Mouse (Mus musculus): ENCODE results near the gene Hmgb1. TPM values are rescaled to one million over a fixed set of nuclear protein-coding genes. Genes with fewer than 3 reads are reported as not detected.

The Hmgb1 gene
- polyA plus RNA-seq, 1 experiment = 107 TPM

- Histone ChIP-seq H3K27ac (ENCODE audit: control insufficient read depth, insufficient read depth, low read length) (peak overlapping the region; percentile 99), H3K4me1 (replicated peaks; ENCODE audit: control insufficient read depth, insufficient read depth, low read length) (peaks cover 25% of the 10 kb centered on the region), H3K36me3 (ENCODE audit: control insufficient read depth, insufficient read depth, low read length) (no peaks in the 10 kb centered on the region), H3K4me3 (ENCODE audit: control insufficient read depth, insufficient read depth, low read length) (no peak overlapping the region), H3K27me3 (ENCODE audit: control insufficient read depth, insufficient read depth, low read length) (no peaks in the 10 kb centered on the region)
- TF ChIP-seq CTCF (IDR thresholded peaks at IDR 0.05; ENCODE audit: borderline replicate concordance, control insufficient read depth, extremely low read depth, insufficient read depth, low read length, poor library complexity) (no peak), POLR2A (IDR thresholded peaks at IDR 0.05; ENCODE audit: control insufficient read depth, extremely low read depth, insufficient read depth, low read length, poor library complexity) (no peak)
- WGBS = 74% methylated on average over 7 of the region's 7 CpGs
- no peak for DNase-seq
These were observed 66.3 kb downstream of the Hmgb1 start for GRCm38 (mm10) chr5:149117815-149118547.

GRCm38 (mm10) chr5:149114587-149114986 lies 69.7 kb downstream of the Hmgb1 start:
- H3K4me3 ChIP-seq (ENCODE audit: control insufficient read depth, insufficient read depth, low read length) = no peak overlapping the region
- no peak for DNase-seq
- H3K36me3 ChIP-seq (ENCODE audit: control insufficient read depth, insufficient read depth, low read length) = no peaks in the 10 kb centered on the region
- TF ChIP-seq POLR2A (IDR thresholded peaks at IDR 0.05; ENCODE audit: control insufficient read depth, extremely low read depth, insufficient read depth, low read length, poor library complexity) = no peak
- TF ChIP-seq CTCF (IDR thresholded peaks at IDR 0.05; ENCODE audit: borderline replicate concordance, control insufficient read depth, extremely low read depth, insufficient read depth, low read length, poor library complexity) = no peak
- peaks cover 20% of the 10 kb centered on the region for H3K4me1 ChIP-seq (replicated peaks; ENCODE audit: control insufficient read depth, insufficient read depth, low read length)
- no peaks in the 10 kb centered on the region for H3K27me3 ChIP-seq (ENCODE audit: control insufficient read depth, insufficient read depth, low read length)
- no peak overlapping the region for H3K27ac ChIP-seq (ENCODE audit: control insufficient read depth, insufficient read depth, low read length)
- WGBS = 94% methylated on average over 9 of the region's 9 CpGs

DNA sequence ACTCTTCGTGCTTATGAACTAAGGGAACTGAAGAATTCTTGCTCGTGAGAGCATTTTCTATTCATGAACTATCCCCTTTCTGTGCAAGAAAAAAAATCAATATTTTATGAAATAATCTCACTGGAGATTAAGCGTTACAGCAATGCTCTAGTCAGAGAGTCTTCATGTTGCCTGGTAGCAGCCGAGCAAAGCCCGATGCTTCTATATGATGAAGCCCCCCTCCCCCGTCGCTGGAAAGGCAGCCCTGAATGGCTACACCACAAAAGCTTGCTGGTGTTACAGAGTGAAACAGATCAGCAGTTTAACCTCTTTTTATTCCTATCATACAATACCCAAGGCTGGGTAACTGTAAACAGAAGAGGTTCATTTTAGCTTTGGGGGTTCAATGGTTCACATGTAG lies 70.3 kb downstream of the Hmgb1 start:
- H3K4me1 ChIP-seq (replicated peaks; ENCODE audit: control insufficient read depth, insufficient read depth, low read length) = peaks cover 21% of the 10 kb centered on the region
- WGBS = 93% methylated on average over 7 of the region's 7 CpGs

GRCm38 (mm10) chr5:149113439-149113838 lies 70.8 kb downstream of the Hmgb1 start:
- no peaks in the 10 kb centered on the region for H3K27me3 ChIP-seq (ENCODE audit: control insufficient read depth, insufficient read depth, low read length)
- WGBS = 91% methylated on average over 7 of the region's 7 CpGs
- H3K36me3 ChIP-seq (ENCODE audit: control insufficient read depth, insufficient read depth, low read length) = no peaks in the 10 kb centered on the region
- peaks cover 20% of the 10 kb centered on the region for H3K4me1 ChIP-seq (replicated peaks; ENCODE audit: control insufficient read depth, insufficient read depth, low read length)
- TF ChIP-seq CTCF (IDR thresholded peaks at IDR 0.05; ENCODE audit: borderline replicate concordance, control insufficient read depth, extremely low read depth, insufficient read depth, low read length, poor library complexity) (no peak), POLR2A (IDR thresholded peaks at IDR 0.05; ENCODE audit: control insufficient read depth, extremely low read depth, insufficient read depth, low read length, poor library complexity) (no peak)
- no peak for DNase-seq
- no peak overlapping the region for H3K4me3 ChIP-seq (ENCODE audit: control insufficient read depth, insufficient read depth, low read length)
- H3K27ac ChIP-seq (ENCODE audit: control insufficient read depth, insufficient read depth, low read length) = no peak overlapping the region

More for the DNA sequence above, 70.3 kb downstream of the Hmgb1 start:
- no peak for TF ChIP-seq POLR2A (IDR thresholded peaks at IDR 0.05; ENCODE audit: control insufficient read depth, extremely low read depth, insufficient read depth, low read length, poor library complexity)
- no peak for TF ChIP-seq CTCF (IDR thresholded peaks at IDR 0.05; ENCODE audit: borderline replicate concordance, control insufficient read depth, extremely low read depth, insufficient read depth, low read length, poor library complexity)
- Histone ChIP-seq H3K27ac (ENCODE audit: control insufficient read depth, insufficient read depth, low read length) (no peak overlapping the region), H3K27me3 (ENCODE audit: control insufficient read depth, insufficient read depth, low read length) (no peaks in the 10 kb centered on the region), H3K36me3 (ENCODE audit: control insufficient read depth, insufficient read depth, low read length) (no peaks in the 10 kb centered on the region), H3K4me3 (ENCODE audit: control insufficient read depth, insufficient read depth, low read length) (no peak overlapping the region)
- DNase-seq = no peak

- TF ChIP-seq CTCF (IDR thresholded peaks at IDR 0.05; ENCODE audit: borderline replicate concordance, control insufficient read depth, extremely low read depth, insufficient read depth, low read length, poor library complexity) (no peak), POLR2A (IDR thresholded peaks at IDR 0.05; ENCODE audit: control insufficient read depth, extremely low read depth, insufficient read depth, low read length, poor library complexity) (no peak)
- H3K4me1 ChIP-seq (replicated peaks; ENCODE audit: control insufficient read depth, insufficient read depth, low read length) = peaks cover 12% of the 10 kb centered on the region
- no peaks in the 10 kb centered on the region for H3K36me3 ChIP-seq (ENCODE audit: control insufficient read depth, insufficient read depth, low read length)
- H3K27ac ChIP-seq (ENCODE audit: control insufficient read depth, insufficient read depth, low read length) = no peak overlapping the region
- 96% methylated on average over 5 of the region's 5 CpGs for WGBS
- no peaks in the 10 kb centered on the region for H3K27me3 ChIP-seq (ENCODE audit: control insufficient read depth, insufficient read depth, low read length)
- no peak for DNase-seq
- H3K4me3 ChIP-seq (ENCODE audit: control insufficient read depth, insufficient read depth, low read length) = no peak overlapping the region
These were observed 71.7 kb downstream of the Hmgb1 start for GRCm38 (mm10) chr5:149112559-149112958.

DNA sequence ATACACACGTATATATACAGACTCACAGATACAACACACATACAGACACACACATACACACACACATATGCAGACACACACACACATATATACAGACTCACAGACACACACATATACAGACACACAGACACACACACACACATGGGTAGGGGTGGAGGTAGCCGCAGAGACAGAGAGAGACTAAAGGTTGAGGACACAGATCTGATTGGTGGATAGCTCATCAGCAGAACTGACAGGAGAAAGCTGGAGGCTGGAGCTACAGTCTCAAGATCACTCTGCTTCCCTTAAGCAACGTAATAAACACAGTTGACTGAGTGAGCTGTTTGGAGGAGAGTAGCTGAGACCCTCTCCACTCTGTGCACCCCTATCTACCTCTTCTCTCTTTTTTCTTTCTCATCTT lies 75.1 kb downstream of the Hmgb1 start:
- Histone ChIP-seq H3K4me1 (replicated peaks; ENCODE audit: control insufficient read depth, insufficient read depth, low read length) (peaks cover 20% of the 10 kb centered on the region; the same call in 1 of the 2 replicates), H3K4me3 (ENCODE audit: control insufficient read depth, insufficient read depth, low read length) (no peak overlapping the region), H3K36me3 (ENCODE audit: control insufficient read depth, insufficient read depth, low read length) (no peaks in the 10 kb centered on the region), H3K27me3 (ENCODE audit: control insufficient read depth, insufficient read depth, low read length) (no peaks in the 10 kb centered on the region), H3K27ac (ENCODE audit: control insufficient read depth, insufficient read depth, low read length) (no peak overlapping the region)
- WGBS = 90% methylated on average over 3 of the region's 3 CpGs
- no peak for DNase-seq
- no peak for TF ChIP-seq POLR2A (IDR thresholded peaks at IDR 0.05; ENCODE audit: control insufficient read depth, extremely low read depth, insufficient read depth, low read length, poor library complexity)
- no peak for TF ChIP-seq CTCF (IDR thresholded peaks at IDR 0.05; ENCODE audit: borderline replicate concordance, control insufficient read depth, extremely low read depth, insufficient read depth, low read length, poor library complexity)

All from thymus, adult 2 months (tissue).